Mouse (Mus musculus): ENCODE results near the gene Coro1a. TPM values are rescaled to one million over a fixed set of nuclear protein-coding genes. Genes with fewer than 3 reads are reported as not detected.

The Coro1a gene
- polyA plus RNA-seq, 1 experiment = 229 TPM

DNA sequence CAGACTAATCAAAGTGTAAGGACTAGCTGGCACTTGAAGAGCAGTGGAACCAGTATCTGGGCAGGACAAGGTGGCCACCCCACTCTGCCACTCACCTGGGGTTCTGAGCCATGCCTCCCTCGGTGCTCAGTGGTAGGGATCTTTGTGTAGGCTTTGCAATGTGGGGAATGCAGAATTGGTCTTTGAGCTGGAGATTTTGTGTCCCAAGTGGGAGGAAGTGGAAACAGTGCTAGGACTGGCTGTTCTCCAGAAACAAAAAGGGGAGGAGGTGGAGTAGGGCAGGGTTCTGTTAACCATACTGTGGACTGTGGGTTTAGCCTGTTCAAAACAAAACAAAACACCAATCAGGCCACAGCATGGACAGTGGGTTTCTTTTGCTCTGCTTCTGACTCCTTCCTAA lies 31.4 kb downstream of the Coro1a start, which contains the start of gene Sult1a1:
TSS of gene Sult1a1 (minus strand) at position 226 of the 400 bp plus-strand sequence.
- peak; percentile 67 for DNase-seq
- H3K4me3 ChIP-seq (replicated peaks; ENCODE audit: extremely low read depth, low read depth, low read length) = peak within 1 kb of the TSS; percentile 77
- TF ChIP-seq POLR2A (IDR thresholded peaks at IDR 0.05; ENCODE audit: borderline replicate concordance, extremely low read depth, low read depth, low read length) (peak; percentile 87; the same call in 1 of the 2 replicates), CTCF (IDR thresholded peaks at IDR 0.05; ENCODE audit: insufficient read depth, low read length) (no peak)
- H3K4me1 ChIP-seq (ENCODE audit: control insufficient read depth, insufficient read depth, low read length) = peaks cover 26% of the 10 kb centered on the region
- WGBS = 4% methylated on average over 1 of the region's 1 CpGs

DNA sequence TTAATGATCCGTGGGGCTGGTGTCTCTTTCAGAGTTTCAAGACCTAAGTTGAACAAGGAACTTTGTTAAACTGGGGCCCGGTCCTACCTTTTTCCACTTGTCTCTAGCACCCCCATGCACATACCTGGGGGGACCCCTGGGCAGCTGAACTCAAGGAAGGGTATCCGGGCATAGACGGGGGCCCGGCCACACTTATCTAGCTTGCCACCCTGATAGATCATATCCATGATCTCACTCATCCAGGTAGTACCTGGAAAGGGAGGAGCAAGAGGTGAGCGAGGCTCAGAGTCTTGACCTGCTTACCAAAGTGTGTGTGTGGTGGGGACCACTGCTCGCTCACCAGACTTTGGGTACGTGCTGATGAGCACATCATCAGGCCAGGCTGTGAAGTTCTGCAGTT lies 32.5 kb downstream of the Coro1a start:
- Histone ChIP-seq H3K4me1 (ENCODE audit: control insufficient read depth, insufficient read depth, low read length) (peaks cover 28% of the 10 kb centered on the region), H3K4me3 (replicated peaks; ENCODE audit: extremely low read depth, low read depth, low read length) (peak overlapping the region; percentile 77)
- DNase-seq = no peak
- TF ChIP-seq POLR2A (IDR thresholded peaks at IDR 0.05; ENCODE audit: borderline replicate concordance, extremely low read depth, low read depth, low read length) = no peak
- TF ChIP-seq CTCF (IDR thresholded peaks at IDR 0.05; ENCODE audit: insufficient read depth, low read length) = no peak
- WGBS = 97% methylated on average over 8 of the region's 8 CpGs

DNA sequence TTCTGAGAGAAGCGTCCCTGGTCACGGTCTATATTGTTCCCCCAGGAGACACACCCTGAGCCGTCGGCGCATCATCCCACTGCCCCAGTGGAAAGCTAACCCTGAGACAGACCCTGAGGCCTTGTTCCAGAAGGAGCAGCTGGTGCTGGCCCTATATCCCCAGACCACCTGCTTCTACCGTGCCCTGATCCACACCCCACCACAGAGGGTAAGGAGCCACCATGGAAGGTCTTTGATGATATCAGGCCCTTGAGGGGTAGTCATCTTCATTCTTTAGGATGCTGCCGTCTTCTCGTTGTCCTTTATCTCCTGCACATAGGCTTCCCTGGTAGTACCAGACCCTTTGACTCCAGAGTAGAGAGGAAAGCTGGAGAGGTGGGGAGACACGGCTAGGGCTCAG lies 35.5 kb downstream of the Coro1a start:
- no peak for DNase-seq
- WGBS = 92% methylated on average over 9 of the region's 9 CpGs
- H3K4me3 ChIP-seq (replicated peaks; ENCODE audit: extremely low read depth, low read depth, low read length) = no peak overlapping the region
- H3K4me1 ChIP-seq (ENCODE audit: control insufficient read depth, insufficient read depth, low read length) = peaks cover 28% of the 10 kb centered on the region
- TF ChIP-seq POLR2A (IDR thresholded peaks at IDR 0.05; ENCODE audit: borderline replicate concordance, extremely low read depth, low read depth, low read length) (no peak), CTCF (IDR thresholded peaks at IDR 0.05; ENCODE audit: insufficient read depth, low read length) (no peak)

DNA sequence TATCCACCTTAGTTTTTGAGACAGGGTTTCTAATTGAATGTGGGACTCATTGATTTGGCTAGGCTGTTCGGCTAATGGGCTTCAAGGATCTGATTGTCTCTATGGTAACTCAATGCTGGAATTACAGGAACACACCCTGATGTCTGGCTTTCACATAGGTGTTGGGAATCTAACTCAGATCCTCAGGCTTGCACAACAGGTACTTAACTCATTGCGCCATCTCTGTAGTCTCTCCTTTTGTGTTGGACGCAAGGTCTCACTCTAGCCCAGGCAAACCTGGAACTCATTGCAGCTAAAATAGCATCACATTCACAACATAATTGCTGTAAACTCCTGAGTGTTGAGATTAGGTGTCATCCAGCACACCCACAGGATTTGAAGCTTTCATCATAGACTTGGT lies 37.4 kb downstream of the Coro1a start:
- Histone ChIP-seq H3K4me1 (ENCODE audit: control insufficient read depth, insufficient read depth, low read length) (peaks cover 16% of the 10 kb centered on the region), H3K4me3 (replicated peaks; ENCODE audit: extremely low read depth, low read depth, low read length) (no peak overlapping the region)
- WGBS = 73% methylated on average over 3 of the region's 3 CpGs
- no peak for DNase-seq
- no peak for TF ChIP-seq CTCF (IDR thresholded peaks at IDR 0.05; ENCODE audit: insufficient read depth, low read length)
- no peak for TF ChIP-seq POLR2A (IDR thresholded peaks at IDR 0.05; ENCODE audit: borderline replicate concordance, extremely low read depth, low read depth, low read length)

DNA sequence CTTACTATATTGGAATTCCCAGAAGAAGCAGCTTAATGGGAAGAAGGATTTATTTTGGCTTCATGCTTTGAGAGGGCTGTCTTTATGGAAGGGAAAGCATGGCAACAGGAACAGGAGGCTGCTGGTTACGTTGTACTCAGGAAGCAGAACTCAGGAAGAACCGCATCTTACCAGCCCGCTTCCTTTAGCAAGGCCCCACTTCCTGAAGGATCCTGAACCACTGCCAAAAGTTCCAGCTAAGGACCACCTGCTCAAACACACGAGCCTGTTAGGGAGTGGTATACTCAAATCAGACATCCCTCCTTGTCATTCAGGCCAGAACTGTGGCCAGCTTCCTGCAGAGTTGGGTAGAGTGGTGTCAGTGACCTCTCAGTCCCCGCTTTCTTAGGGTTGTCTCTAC lies 39.1 kb downstream of the Coro1a start:
- no peak for DNase-seq
- WGBS = 49% methylated on average over 5 of the region's 5 CpGs
- TF ChIP-seq CTCF (IDR thresholded peaks at IDR 0.05; ENCODE audit: insufficient read depth, low read length) (no peak), POLR2A (IDR thresholded peaks at IDR 0.05; ENCODE audit: borderline replicate concordance, extremely low read depth, low read depth, low read length) (no peak)
- Histone ChIP-seq H3K4me3 (replicated peaks; ENCODE audit: extremely low read depth, low read depth, low read length) (no peak overlapping the region), H3K4me1 (ENCODE audit: control insufficient read depth, insufficient read depth, low read length) (peaks cover 13% of the 10 kb centered on the region)

DNA sequence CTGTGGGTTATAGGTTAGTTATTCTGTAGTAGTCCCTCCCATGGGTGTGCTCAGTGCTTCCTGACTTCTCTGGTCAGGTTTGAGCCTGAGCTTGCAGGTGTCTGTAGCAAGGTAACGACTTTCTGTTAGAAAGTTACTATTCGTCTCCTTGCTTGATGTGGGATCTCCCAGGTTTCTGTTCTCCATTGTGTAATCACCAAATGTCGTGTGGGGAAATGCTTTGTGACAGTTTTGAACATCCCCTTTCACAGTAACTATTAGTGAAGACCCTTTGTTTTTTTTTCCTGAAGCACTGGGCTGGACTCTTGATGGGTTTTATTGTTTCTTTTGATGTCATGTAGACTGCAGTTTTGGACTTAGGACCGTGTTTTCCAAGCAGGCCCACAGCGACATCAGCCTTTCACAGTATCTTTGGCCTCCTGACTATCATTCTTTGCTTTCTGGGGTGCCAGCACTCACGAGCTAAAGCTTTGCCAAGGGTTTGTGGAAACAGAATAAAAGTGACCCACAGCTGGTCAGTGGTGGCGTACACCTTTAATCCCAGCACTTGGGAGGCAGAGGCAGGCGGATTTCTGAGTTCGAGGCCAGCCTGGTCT lies 40.0 kb downstream of the Coro1a start:
- no peak for TF ChIP-seq CTCF (IDR thresholded peaks at IDR 0.05; ENCODE audit: insufficient read depth, low read length)
- no peak for TF ChIP-seq POLR2A (IDR thresholded peaks at IDR 0.05; ENCODE audit: borderline replicate concordance, extremely low read depth, low read depth, low read length)
- DNase-seq = no peak
- H3K4me3 ChIP-seq (replicated peaks; ENCODE audit: extremely low read depth, low read depth, low read length) = no peak overlapping the region
- WGBS = 74% methylated on average over 9 of the region's 9 CpGs
- H3K4me1 ChIP-seq (ENCODE audit: control insufficient read depth, insufficient read depth, low read length) = peaks cover 13% of the 10 kb centered on the region

DNA sequence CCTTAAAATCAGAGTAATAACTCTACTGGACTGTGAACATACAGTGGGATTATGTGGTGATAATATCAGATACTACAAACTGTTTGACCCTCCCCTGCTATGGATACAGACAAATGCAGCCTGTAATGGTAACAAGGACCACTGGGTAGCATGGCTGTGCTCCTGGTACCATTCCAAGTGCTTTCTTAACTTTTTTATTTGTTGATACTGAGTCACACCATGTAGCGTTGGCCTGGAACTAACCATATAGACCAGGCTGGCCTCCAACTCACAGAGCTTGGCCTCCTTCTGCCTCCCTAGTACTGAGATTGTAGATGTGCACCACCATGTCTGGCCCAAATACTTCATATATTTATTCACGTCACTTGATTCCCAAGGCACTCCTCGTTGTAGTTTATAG lies 42.3 kb downstream of the Coro1a start:
- peaks cover 11% of the 10 kb centered on the region for H3K4me1 ChIP-seq (ENCODE audit: control insufficient read depth, insufficient read depth, low read length)
- no peak for TF ChIP-seq CTCF (IDR thresholded peaks at IDR 0.05; ENCODE audit: insufficient read depth, low read length)
- no peak for TF ChIP-seq POLR2A (IDR thresholded peaks at IDR 0.05; ENCODE audit: borderline replicate concordance, extremely low read depth, low read depth, low read length)
- WGBS = 79% methylated on average over 3 of the region's 3 CpGs
- no peak for DNase-seq
- no peak overlapping the region for H3K4me3 ChIP-seq (replicated peaks; ENCODE audit: extremely low read depth, low read depth, low read length)

DNA sequence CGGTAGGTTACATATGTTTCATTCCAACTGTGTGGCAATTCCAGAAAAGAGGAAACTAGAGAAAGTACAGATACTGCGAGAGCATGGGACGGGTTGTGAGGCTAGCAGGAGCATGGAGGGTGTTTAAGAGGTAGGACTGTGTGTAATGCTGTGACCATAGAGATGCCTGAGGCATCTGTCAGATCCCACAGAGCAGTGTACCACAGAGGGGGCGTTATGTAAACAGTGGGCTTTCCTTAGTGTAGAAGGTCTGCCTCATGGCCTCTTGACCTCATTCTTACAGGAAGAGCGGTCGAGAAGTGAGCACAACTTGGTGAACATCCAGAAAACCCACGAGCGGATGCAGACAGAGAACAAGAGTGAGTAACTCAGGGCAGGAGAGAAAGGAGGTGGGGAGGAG lies 43.9 kb downstream of the Coro1a start:
- DNase-seq = no peak
- TF ChIP-seq CTCF (IDR thresholded peaks at IDR 0.05; ENCODE audit: insufficient read depth, low read length) (no peak), POLR2A (IDR thresholded peaks at IDR 0.05; ENCODE audit: borderline replicate concordance, extremely low read depth, low read depth, low read length) (no peak)
- 40% methylated on average over 8 of the region's 8 CpGs for WGBS
- Histone ChIP-seq H3K4me1 (ENCODE audit: control insufficient read depth, insufficient read depth, low read length) (peaks cover 10% of the 10 kb centered on the region), H3K4me3 (replicated peaks; ENCODE audit: extremely low read depth, low read depth, low read length) (no peak overlapping the region)

DNA sequence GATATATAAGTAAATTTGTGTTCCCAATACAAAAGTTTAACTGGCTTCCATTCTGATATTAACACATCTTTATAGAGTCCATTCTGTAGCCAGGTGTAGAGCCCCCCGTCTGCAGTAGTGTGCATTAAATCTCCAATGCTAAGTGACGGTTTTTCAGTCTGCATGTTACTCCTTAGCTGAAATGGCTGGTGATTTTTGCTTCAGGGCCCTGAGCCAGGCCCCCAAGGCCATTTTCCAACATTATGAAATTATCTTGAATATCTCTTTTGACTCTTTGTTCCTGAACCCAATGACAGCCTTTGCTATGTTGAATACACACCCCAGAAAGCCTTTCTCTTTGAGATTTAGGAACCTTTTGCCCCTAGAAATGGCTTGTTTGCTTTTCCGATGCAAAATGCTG lies 47.8 kb downstream of the Coro1a start:
- WGBS = 91% methylated on average over 3 of the region's 3 CpGs
- no peak for DNase-seq
- TF ChIP-seq POLR2A (IDR thresholded peaks at IDR 0.05; ENCODE audit: borderline replicate concordance, extremely low read depth, low read depth, low read length) = no peak
- TF ChIP-seq CTCF (IDR thresholded peaks at IDR 0.05; ENCODE audit: insufficient read depth, low read length) = no peak

DNA sequence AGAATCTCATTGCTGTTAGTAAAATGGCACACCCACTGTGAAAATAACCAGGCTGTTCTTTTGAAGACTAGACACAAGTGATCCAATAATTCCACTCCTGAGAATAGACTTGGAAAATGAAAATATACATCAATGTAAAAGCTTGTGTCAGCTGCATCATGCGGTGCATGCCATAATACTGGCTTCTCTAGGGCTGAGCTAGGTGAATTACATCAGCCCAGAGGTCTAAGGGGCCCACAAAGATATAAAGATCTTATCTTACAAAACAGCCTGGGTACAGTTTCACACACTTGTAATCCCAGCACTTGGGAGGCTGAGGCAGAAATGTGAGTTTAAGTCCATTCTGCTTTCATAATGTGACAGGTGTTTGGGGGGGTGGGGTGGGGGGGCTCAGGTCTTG lies 50.1 kb downstream of the Coro1a start:
- no peak for DNase-seq
- H3K4me1 ChIP-seq (ENCODE audit: control insufficient read depth, insufficient read depth, low read length) = peaks cover 2% of the 10 kb centered on the region
- WGBS = 90% methylated on average over 1 of the region's 1 CpGs
- no peak overlapping the region for H3K4me3 ChIP-seq (replicated peaks; ENCODE audit: extremely low read depth, low read depth, low read length)
- no peak for TF ChIP-seq CTCF (IDR thresholded peaks at IDR 0.05; ENCODE audit: insufficient read depth, low read length)

More for the DNA sequence above, 47.8 kb downstream of the Coro1a start:
- Histone ChIP-seq H3K4me1 (ENCODE audit: control insufficient read depth, insufficient read depth, low read length) (peaks cover 5% of the 10 kb centered on the region), H3K4me3 (replicated peaks; ENCODE audit: extremely low read depth, low read depth, low read length) (no peak overlapping the region)

Measured in lung, adult 2 months (tissue).